Mouse (Mus musculus): ENCODE results near the gene Klf6. TPM values are rescaled to one million over a fixed set of nuclear protein-coding genes. Genes with fewer than 3 reads are reported as not detected.

Klf6 gene
- polyA plus RNA-seq, 1 experiment from 2014 or later: 77.9 TPM

DNA sequence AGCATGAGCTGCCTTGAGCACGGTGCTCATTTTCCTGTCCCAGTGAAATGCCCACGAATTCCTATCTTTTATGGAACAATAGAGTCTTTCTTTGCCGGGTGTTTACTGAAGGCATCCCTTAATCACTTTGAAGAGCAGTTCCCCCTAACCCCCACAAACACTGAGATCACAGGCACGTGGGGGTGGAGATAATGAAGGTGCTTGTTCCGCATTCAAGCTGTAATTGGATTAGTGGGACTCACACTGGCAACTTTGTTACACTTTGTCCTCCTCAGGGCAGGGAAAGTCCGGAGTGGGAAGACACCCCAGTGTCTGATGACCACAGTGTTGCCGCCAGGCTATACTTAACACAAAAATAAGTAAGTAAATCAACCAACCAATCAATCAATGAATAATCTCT is 29.3 kb upstream of the Klf6 start:
- Histone ChIP-seq H3K27ac (ENCODE audit: low read depth, low read length) (no peak overlapping the region), H3K36me3 (ENCODE audit: control insufficient read depth, insufficient read depth, low read length) (no peaks in the 10 kb centered on the region), H3K27me3 (ENCODE audit: control insufficient read depth, insufficient read depth, low read length) (no peaks in the 10 kb centered on the region), H3K4me3 (ENCODE audit: low read depth, low read length) (no peak overlapping the region), H3K4me1 (replicated peaks; ENCODE audit: control insufficient read depth, insufficient read depth, low read length) (no peaks in the 10 kb centered on the region), H3K9me3 (ENCODE audit: control insufficient read depth, low read length) (no peaks in the 10 kb centered on the region), H3K9ac (ENCODE audit: low read depth, low read length) (no peak overlapping the region), H3K4me2 (replicated peaks; ENCODE audit: low read depth, low read length) (no peak overlapping the region)
- WGBS: 7% methylated on average over 7 of the region's 7 CpGs
- ATAC-seq (ENCODE audit: low FRiP score) (no peak), DNase-seq (ENCODE audit: low spot score) (no peak)

DNA sequence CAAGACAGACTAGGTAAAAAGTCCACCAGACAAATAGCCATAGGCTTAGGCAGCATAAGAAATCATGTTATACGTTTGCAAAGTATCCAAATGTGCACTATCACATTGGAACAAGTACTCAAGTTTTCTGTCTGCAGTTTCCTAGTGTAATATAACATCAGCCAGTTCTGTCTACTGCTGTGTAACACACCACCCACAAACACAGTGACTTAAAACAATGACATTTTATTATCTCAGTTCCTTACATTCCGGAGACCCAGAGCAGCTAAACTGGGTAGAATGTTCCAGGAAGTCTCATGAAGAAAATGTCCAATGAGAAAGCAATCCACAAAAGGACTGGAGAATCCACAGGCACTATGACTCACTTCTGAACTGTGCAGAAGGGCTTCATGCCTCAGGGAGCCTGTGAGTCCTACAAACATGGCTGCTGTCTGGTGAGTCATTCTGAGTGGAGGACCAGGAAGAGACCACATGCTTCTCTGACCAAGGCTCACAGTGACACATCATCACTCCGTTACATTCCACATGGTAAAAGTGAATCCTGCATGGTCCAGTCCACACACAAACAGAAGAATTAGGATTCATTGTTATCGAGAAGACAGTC is 24.0 kb upstream of the Klf6 start:
- H3K4me1 ChIP-seq (replicated peaks; ENCODE audit: control insufficient read depth, insufficient read depth, low read length): no peaks in the 10 kb centered on the region
- no peak overlapping the region for H3K9ac ChIP-seq (ENCODE audit: low read depth, low read length)
- H3K27me3 ChIP-seq (ENCODE audit: control insufficient read depth, insufficient read depth, low read length): no peaks in the 10 kb centered on the region
- H3K4me2 ChIP-seq (replicated peaks; ENCODE audit: low read depth, low read length): no peak overlapping the region
- no peak overlapping the region for H3K27ac ChIP-seq (ENCODE audit: low read depth, low read length)
- 90% methylated on average over 4 of the region's 4 CpGs for WGBS
- no peaks in the 10 kb centered on the region for H3K36me3 ChIP-seq (ENCODE audit: control insufficient read depth, insufficient read depth, low read length)
- ATAC-seq (ENCODE audit: low FRiP score): no peak
- H3K9me3 ChIP-seq (ENCODE audit: control insufficient read depth, low read length): no peaks in the 10 kb centered on the region
- no peak for DNase-seq (ENCODE audit: low spot score)
- no peak overlapping the region for H3K4me3 ChIP-seq (ENCODE audit: low read depth, low read length)

DNA sequence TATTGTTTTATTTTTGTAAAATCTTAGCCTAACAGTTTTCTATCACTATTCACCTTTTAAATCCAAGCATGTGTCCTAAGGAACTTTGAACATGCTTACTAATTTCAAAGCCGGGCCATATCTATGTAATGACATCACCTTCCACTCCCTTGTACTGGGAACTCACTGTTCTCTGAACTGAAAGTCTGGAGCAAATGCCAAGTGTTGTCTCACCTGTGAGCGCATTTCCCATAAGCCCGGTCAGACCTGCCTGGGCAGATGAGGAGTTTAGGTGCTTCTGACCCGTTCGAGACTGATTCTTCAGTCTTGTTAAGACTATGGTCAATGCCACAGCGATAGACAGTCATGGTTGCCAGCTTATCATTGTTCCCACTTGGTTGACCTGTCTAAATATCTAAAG is 19.9 kb upstream of the Klf6 start:
- Histone ChIP-seq H3K36me3 (ENCODE audit: control insufficient read depth, insufficient read depth, low read length) (no peaks in the 10 kb centered on the region), H3K27ac (ENCODE audit: low read depth, low read length) (no peak overlapping the region), H3K9ac (ENCODE audit: low read depth, low read length) (no peak overlapping the region), H3K4me2 (replicated peaks; ENCODE audit: low read depth, low read length) (no peak overlapping the region), H3K27me3 (ENCODE audit: control insufficient read depth, insufficient read depth, low read length) (no peaks in the 10 kb centered on the region), H3K4me3 (ENCODE audit: low read depth, low read length) (no peak overlapping the region), H3K4me1 (replicated peaks; ENCODE audit: control insufficient read depth, insufficient read depth, low read length) (no peaks in the 10 kb centered on the region), H3K9me3 (ENCODE audit: control insufficient read depth, low read length) (no peaks in the 10 kb centered on the region)
- no peak for DNase-seq (ENCODE audit: low spot score)
- WGBS: 93% methylated on average over 6 of the region's 6 CpGs
- no peak for ATAC-seq (ENCODE audit: low FRiP score)

DNA sequence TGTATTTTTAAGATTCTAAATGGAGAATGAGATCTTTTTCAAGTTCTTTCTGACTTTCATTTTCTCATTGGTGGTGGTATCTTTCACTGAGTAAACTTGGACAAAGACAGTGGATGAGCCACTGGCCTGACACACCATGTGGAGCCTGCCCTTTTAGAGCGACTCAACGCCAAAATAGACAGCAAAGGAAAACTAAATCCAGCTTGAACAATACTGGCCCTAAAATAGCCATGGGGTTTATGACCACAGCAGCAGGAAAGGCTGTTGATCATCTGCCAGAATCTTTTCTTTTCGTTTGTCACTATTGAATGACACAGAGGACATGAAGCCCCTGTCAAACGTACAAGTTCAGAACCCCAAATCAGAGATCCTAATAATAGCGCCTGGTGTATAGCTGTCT is 18.4 kb upstream of the Klf6 start:
- H3K9ac ChIP-seq (ENCODE audit: low read depth, low read length): no peak overlapping the region
- H3K27me3 ChIP-seq (ENCODE audit: control insufficient read depth, insufficient read depth, low read length): no peaks in the 10 kb centered on the region
- no peaks in the 10 kb centered on the region for H3K36me3 ChIP-seq (ENCODE audit: control insufficient read depth, insufficient read depth, low read length)
- ATAC-seq (ENCODE audit: low FRiP score) (no peak), DNase-seq (ENCODE audit: low spot score) (no peak)
- no peaks in the 10 kb centered on the region for H3K9me3 ChIP-seq (ENCODE audit: control insufficient read depth, low read length)
- H3K4me1 ChIP-seq (replicated peaks; ENCODE audit: control insufficient read depth, insufficient read depth, low read length): no peaks in the 10 kb centered on the region
- no peak overlapping the region for H3K27ac ChIP-seq (ENCODE audit: low read depth, low read length)
- no peak overlapping the region for H3K4me3 ChIP-seq (ENCODE audit: low read depth, low read length)
- WGBS: 63% methylated on average over 5 of the region's 5 CpGs
- H3K4me2 ChIP-seq (replicated peaks; ENCODE audit: low read depth, low read length): no peak overlapping the region

DNA sequence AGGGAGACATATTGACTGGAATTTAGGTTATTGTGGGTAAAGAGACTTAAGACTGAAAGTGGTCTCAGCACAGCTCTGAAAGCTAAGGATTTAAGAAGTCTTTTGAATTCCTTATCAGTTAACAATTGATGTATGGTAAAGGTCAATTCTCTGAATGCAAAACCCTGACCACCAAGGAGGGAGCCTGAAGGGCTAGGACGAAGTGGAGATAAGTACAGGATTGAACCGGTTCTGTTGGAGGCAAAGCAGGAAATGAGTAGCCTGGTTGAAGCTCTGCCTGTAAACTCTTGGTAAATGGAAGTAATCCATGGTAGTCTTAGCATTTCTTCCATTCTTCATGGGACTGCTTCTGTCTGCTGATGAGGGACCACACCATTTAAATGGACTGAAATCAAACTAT is 17.5 kb upstream of the Klf6 start:
- H3K9ac ChIP-seq (ENCODE audit: low read depth, low read length): no peak overlapping the region
- no peaks in the 10 kb centered on the region for H3K4me1 ChIP-seq (replicated peaks; ENCODE audit: control insufficient read depth, insufficient read depth, low read length)
- H3K4me3 ChIP-seq (ENCODE audit: low read depth, low read length): no peak overlapping the region
- no peak overlapping the region for H3K4me2 ChIP-seq (replicated peaks; ENCODE audit: low read depth, low read length)
- no peaks in the 10 kb centered on the region for H3K36me3 ChIP-seq (ENCODE audit: control insufficient read depth, insufficient read depth, low read length)
- WGBS: 74% methylated on average over 2 of the region's 2 CpGs
- no peaks in the 10 kb centered on the region for H3K9me3 ChIP-seq (ENCODE audit: control insufficient read depth, low read length)
- H3K27ac ChIP-seq (ENCODE audit: low read depth, low read length): no peak overlapping the region
- no peak for ATAC-seq (ENCODE audit: low FRiP score)
- H3K27me3 ChIP-seq (ENCODE audit: control insufficient read depth, insufficient read depth, low read length): no peaks in the 10 kb centered on the region
- no peak for DNase-seq (ENCODE audit: low spot score)

DNA sequence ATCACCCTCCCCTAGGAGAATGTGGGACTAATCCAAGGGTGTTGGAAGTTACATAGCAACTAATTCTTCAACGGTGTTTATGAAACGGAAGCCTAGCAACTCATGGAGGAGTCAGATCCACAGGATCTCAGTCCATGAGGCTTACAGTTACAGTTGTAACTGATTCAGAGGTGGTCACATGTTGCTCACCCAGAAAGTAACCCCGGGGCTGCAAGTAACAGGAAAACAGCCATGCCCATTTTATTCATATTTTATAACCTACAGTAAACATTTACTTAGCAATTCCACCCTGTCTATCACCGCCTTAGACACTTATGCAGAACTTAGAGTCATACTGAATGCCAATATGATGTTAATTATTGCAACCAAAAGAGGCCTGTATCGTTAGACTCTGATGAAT is 16.9 kb upstream of the Klf6 start:
- Histone ChIP-seq H3K4me3 (ENCODE audit: low read depth, low read length) (no peak overlapping the region), H3K27me3 (ENCODE audit: control insufficient read depth, insufficient read depth, low read length) (no peaks in the 10 kb centered on the region), H3K27ac (ENCODE audit: low read depth, low read length) (no peak overlapping the region), H3K9me3 (ENCODE audit: control insufficient read depth, low read length) (no peaks in the 10 kb centered on the region), H3K9ac (ENCODE audit: low read depth, low read length) (no peak overlapping the region), H3K36me3 (ENCODE audit: control insufficient read depth, insufficient read depth, low read length) (no peaks in the 10 kb centered on the region), H3K4me2 (replicated peaks; ENCODE audit: low read depth, low read length) (no peak overlapping the region), H3K4me1 (replicated peaks; ENCODE audit: control insufficient read depth, insufficient read depth, low read length) (no peaks in the 10 kb centered on the region)
- WGBS: 92% methylated on average over 5 of the region's 5 CpGs
- DNase-seq (ENCODE audit: low spot score) (no peak), ATAC-seq (ENCODE audit: low FRiP score) (no peak)

DNA sequence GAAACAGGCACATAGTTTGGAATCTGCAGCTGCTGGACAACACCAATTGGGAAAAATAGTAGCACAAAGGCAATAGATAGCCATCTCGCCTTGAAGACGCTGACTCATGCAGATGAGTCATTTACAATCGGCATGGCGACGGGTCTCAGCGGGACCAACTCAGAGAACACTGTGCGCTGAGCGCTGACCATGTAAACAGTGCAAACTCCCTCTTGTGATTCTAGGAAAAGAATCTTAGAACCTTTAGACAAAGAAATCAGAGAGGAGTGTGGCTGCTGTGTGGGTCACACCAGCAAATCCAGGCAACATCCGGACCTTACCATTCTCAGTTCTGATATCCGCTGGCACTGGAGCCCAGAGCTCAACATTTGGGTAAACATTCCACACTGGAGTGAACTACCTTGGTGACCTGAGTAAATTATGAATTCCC is 16.1 kb upstream of the Klf6 start:
- DNase-seq (ENCODE audit: low spot score): no peak
- 53% methylated on average over 10 of the region's 10 CpGs for WGBS

DNA sequence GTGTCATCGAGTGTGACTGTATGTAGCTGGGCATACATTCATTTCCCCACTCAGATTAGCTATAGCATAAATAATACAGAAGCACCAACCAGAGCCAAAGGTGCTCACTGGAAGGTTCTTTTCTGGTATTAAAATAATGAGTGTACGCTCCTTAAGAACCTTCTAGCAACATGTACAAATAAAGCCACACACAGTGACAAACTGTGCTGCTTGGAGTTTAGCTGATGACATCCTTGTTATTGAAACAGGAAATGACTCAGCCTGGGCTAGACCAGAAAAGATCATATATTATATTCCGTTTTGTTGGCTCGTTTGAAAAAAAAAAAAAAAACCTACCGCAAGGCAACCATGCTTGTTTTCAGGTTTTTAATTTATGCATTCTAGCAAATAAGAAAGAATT is 15.7 kb upstream of the Klf6 start:
- Histone ChIP-seq H3K9me3 (ENCODE audit: control insufficient read depth, low read length) (no peaks in the 10 kb centered on the region), H3K36me3 (ENCODE audit: control insufficient read depth, insufficient read depth, low read length) (no peaks in the 10 kb centered on the region), H3K9ac (ENCODE audit: low read depth, low read length) (no peak overlapping the region), H3K4me2 (replicated peaks; ENCODE audit: low read depth, low read length) (no peak overlapping the region), H3K27me3 (ENCODE audit: control insufficient read depth, insufficient read depth, low read length) (no peaks in the 10 kb centered on the region), H3K4me1 (replicated peaks; ENCODE audit: control insufficient read depth, insufficient read depth, low read length) (no peaks in the 10 kb centered on the region), H3K27ac (ENCODE audit: low read depth, low read length) (no peak overlapping the region), H3K4me3 (ENCODE audit: low read depth, low read length) (no peak overlapping the region)
- DNase-seq (ENCODE audit: low spot score): no peak
- WGBS: 84% methylated on average over 5 of the region's 5 CpGs
- no peak for ATAC-seq (ENCODE audit: low FRiP score)

More for the DNA sequence above, 16.1 kb upstream of the Klf6 start:
- Histone ChIP-seq H3K9me3 (ENCODE audit: control insufficient read depth, low read length) (no peaks in the 10 kb centered on the region), H3K4me2 (replicated peaks; ENCODE audit: low read depth, low read length) (no peak overlapping the region), H3K9ac (ENCODE audit: low read depth, low read length) (no peak overlapping the region), H3K27ac (ENCODE audit: low read depth, low read length) (no peak overlapping the region), H3K27me3 (ENCODE audit: control insufficient read depth, insufficient read depth, low read length) (no peaks in the 10 kb centered on the region), H3K4me3 (ENCODE audit: low read depth, low read length) (no peak overlapping the region), H3K4me1 (replicated peaks; ENCODE audit: control insufficient read depth, insufficient read depth, low read length) (no peaks in the 10 kb centered on the region), H3K36me3 (ENCODE audit: control insufficient read depth, insufficient read depth, low read length) (no peaks in the 10 kb centered on the region)
- no peak for ATAC-seq (ENCODE audit: low FRiP score)

DNA sequence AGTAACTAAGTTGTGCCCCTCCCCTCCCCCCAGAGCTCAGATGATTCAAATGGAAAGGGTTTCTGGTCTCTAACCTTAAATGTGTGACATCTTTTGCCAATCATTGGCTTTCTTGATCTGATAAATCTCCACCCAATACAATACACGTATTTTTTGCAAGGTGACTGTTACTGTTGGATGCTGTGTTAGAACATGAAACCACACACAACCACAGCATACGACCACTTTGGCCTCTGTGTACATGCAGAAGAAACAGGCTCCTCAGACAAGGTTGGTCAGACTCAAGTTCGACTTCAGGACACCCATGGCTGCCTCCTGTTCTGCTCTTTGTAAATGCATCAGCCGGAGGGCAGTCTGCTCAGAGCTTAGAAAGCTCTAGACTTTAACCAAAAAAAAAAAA is 14.4 kb upstream of the Klf6 start:
- H3K4me1 ChIP-seq (replicated peaks; ENCODE audit: control insufficient read depth, insufficient read depth, low read length): no peaks in the 10 kb centered on the region
- no peak for ATAC-seq (ENCODE audit: low FRiP score)
- 84% methylated on average over 4 of the region's 4 CpGs for WGBS
- DNase-seq (ENCODE audit: low spot score): no peak
- no peak overlapping the region for H3K4me3 ChIP-seq (ENCODE audit: low read depth, low read length)
- no peaks in the 10 kb centered on the region for H3K9me3 ChIP-seq (ENCODE audit: control insufficient read depth, low read length)
- H3K27me3 ChIP-seq (ENCODE audit: control insufficient read depth, insufficient read depth, low read length): no peaks in the 10 kb centered on the region
- H3K9ac ChIP-seq (ENCODE audit: low read depth, low read length): no peak overlapping the region
- no peaks in the 10 kb centered on the region for H3K36me3 ChIP-seq (ENCODE audit: control insufficient read depth, insufficient read depth, low read length)
- no peak overlapping the region for H3K27ac ChIP-seq (ENCODE audit: low read depth, low read length)
- no peak overlapping the region for H3K4me2 ChIP-seq (replicated peaks; ENCODE audit: low read depth, low read length)

Measured in hindbrain, embryonic 11.5 days (tissue).